Mouse (Mus musculus) liver, adult 2 months (tissue): ENCODE measurements around the gene Rarb.

Experiments
- CTCF ChIP-seq: fragments of 200-500 bp; IDR thresholded peaks from 2 replicates; pipeline ENCODE4 v1.5.1; 2011; ENCODE audit warnings: low read depth, low read length, control low read depth
- POLR2A ChIP-seq: fragments of 200-500 bp; IDR thresholded peaks from 2 replicates; pipeline ENCODE4 v1.6.1; 2011; ENCODE audit warnings: low read length, control low read depth; ENCODE audit not compliant: insufficient read depth; ENCODE audit errors: extremely low read depth

GRCm38 (mm10) chr14:16598074-16598501, 220.9 kb downstream of the Rarb start:
- TF ChIP-seq POLR2A: no peak
- TF ChIP-seq CTCF: no peak
